Mouse (Mus musculus) stomach, postnatal 0 days (tissue): Measurements from ENCODE around the gene Zfp423.

ENCODE experiments used
- CTCF ChIP-seq: IDR thresholded peaks from 2 replicates; pipeline ENCODE4 v1.5.1; 2016; ENCODE audit warnings: antibody characterized with exemption, low read depth, mild to moderate bottlenecking, moderate library complexity
- EP300 ChIP-seq: optimal IDR thresholded peaks from 2 replicates; pipeline ENCODE3; 2016; ENCODE audit warnings: antibody characterized with exemption

- no peak for TF ChIP-seq EP300
- no peak for TF ChIP-seq CTCF
These were observed 176.2 kb downstream of the Zfp423 start for GRCm38 (mm10) chr8:87783198-87783597.
